Mouse (Mus musculus): Measurements from ENCODE around the gene Gm27027. TPM values are rescaled to one million over a fixed set of nuclear protein-coding genes. Genes with fewer than 3 reads are reported as not detected.

Gm27027 gene
- polyA plus RNA-seq, 1 experiment = not detected

GRCm38 (mm10) chr2:93959346-93959745 lies 36.8 kb downstream of the Gm27027 start:
- Histone ChIP-seq H3K4me1 (ENCODE audit: control insufficient read depth, insufficient read depth, low read length) (peaks cover 3% of the 10 kb centered on the region), H3K27ac (ENCODE audit: insufficient read depth, low read length) (no peak overlapping the region), H3K4me3 (ENCODE audit: insufficient read depth, low read length) (no peak overlapping the region)
- no peak for TF ChIP-seq CTCF (IDR thresholded peaks at IDR 0.05; ENCODE audit: extremely low read depth, insufficient read depth, low read length)
- no peak for TF ChIP-seq POLR2A (IDR thresholded peaks at IDR 0.05; ENCODE audit: extremely low read depth, insufficient read depth, low read length)

- H3K27ac ChIP-seq (ENCODE audit: insufficient read depth, low read length) = no peak overlapping the region
- TF ChIP-seq POLR2A (IDR thresholded peaks at IDR 0.05; ENCODE audit: extremely low read depth, insufficient read depth, low read length) (no peak), CTCF (IDR thresholded peaks at IDR 0.05; ENCODE audit: extremely low read depth, insufficient read depth, low read length) (no peak)
- peaks cover 4% of the 10 kb centered on the region for H3K4me1 ChIP-seq (ENCODE audit: control insufficient read depth, insufficient read depth, low read length)
- no peak overlapping the region for H3K4me3 ChIP-seq (ENCODE audit: insufficient read depth, low read length)
These were observed 37.9 kb downstream of the Gm27027 start for GRCm38 (mm10) chr2:93958216-93958615.

GRCm38 (mm10) chr2:93957785-93958175 lies 38.4 kb downstream of the Gm27027 start:
- no peak overlapping the region for H3K27ac ChIP-seq (ENCODE audit: insufficient read depth, low read length)
- TF ChIP-seq POLR2A (IDR thresholded peaks at IDR 0.05; ENCODE audit: extremely low read depth, insufficient read depth, low read length) = no peak
- no peak for TF ChIP-seq CTCF (IDR thresholded peaks at IDR 0.05; ENCODE audit: extremely low read depth, insufficient read depth, low read length)
- H3K4me3 ChIP-seq (ENCODE audit: insufficient read depth, low read length) = no peak overlapping the region
- H3K4me1 ChIP-seq (ENCODE audit: control insufficient read depth, insufficient read depth, low read length) = peaks cover 4% of the 10 kb centered on the region

- Histone ChIP-seq H3K27ac (ENCODE audit: insufficient read depth, low read length) (peak within 1 kb of the TSS; percentile 49), H3K4me1 (ENCODE audit: control insufficient read depth, insufficient read depth, low read length) (peaks cover 4% of the 10 kb centered on the region), H3K4me3 (ENCODE audit: insufficient read depth, low read length) (peak within 1 kb of the TSS; percentile 68)
- TF ChIP-seq CTCF (IDR thresholded peaks at IDR 0.05; ENCODE audit: extremely low read depth, insufficient read depth, low read length) (no peak), POLR2A (IDR thresholded peaks at IDR 0.05; ENCODE audit: extremely low read depth, insufficient read depth, low read length) (peak; percentile 83)
These were observed 39.0 kb downstream of the Gm27027 start, which contains the start of gene Gm13889 for GRCm38 (mm10) chr2:93956908-93957784. TSS of gene Gm13889 (minus strand) at chr2:93957201.

- TF ChIP-seq CTCF (IDR thresholded peaks at IDR 0.05; ENCODE audit: extremely low read depth, insufficient read depth, low read length) (no peak), POLR2A (IDR thresholded peaks at IDR 0.05; ENCODE audit: extremely low read depth, insufficient read depth, low read length) (peak; percentile 25; the same call in 1 of the 2 replicates)
- peak overlapping the region; percentile 68 for H3K4me3 ChIP-seq (ENCODE audit: insufficient read depth, low read length)
- peak overlapping the region; percentile 49 for H3K27ac ChIP-seq (ENCODE audit: insufficient read depth, low read length)
- H3K4me1 ChIP-seq (ENCODE audit: control insufficient read depth, insufficient read depth, low read length) = peaks cover 4% of the 10 kb centered on the region
These were observed 39.8 kb downstream of the Gm27027 start for GRCm38 (mm10) chr2:93956331-93956801.

- no peak for TF ChIP-seq POLR2A (IDR thresholded peaks at IDR 0.05; ENCODE audit: extremely low read depth, insufficient read depth, low read length)
- H3K4me3 ChIP-seq (ENCODE audit: insufficient read depth, low read length) = peak overlapping the region; percentile 68
- H3K4me1 ChIP-seq (ENCODE audit: control insufficient read depth, insufficient read depth, low read length) = peaks cover 4% of the 10 kb centered on the region
- H3K27ac ChIP-seq (ENCODE audit: insufficient read depth, low read length) = peak overlapping the region; percentile 49; the same call in 1 of the 2 replicates
These were observed 40.3 kb downstream of the Gm27027 start for GRCm38 (mm10) chr2:93955886-93956285.

- Histone ChIP-seq H3K27ac (ENCODE audit: insufficient read depth, low read length) (peak overlapping the region; percentile 2), H3K4me1 (ENCODE audit: control insufficient read depth, insufficient read depth, low read length) (peaks cover 4% of the 10 kb centered on the region), H3K4me3 (ENCODE audit: insufficient read depth, low read length) (peak overlapping the region; percentile 68)
- TF ChIP-seq CTCF (IDR thresholded peaks at IDR 0.05; ENCODE audit: extremely low read depth, insufficient read depth, low read length) (no peak), POLR2A (IDR thresholded peaks at IDR 0.05; ENCODE audit: extremely low read depth, insufficient read depth, low read length) (peak; percentile 38; the same call in 1 of the 2 replicates)
These were observed 41.2 kb downstream of the Gm27027 start for GRCm38 (mm10) chr2:93954781-93955578.

- H3K27ac ChIP-seq (ENCODE audit: insufficient read depth, low read length) = no peak overlapping the region
- H3K4me1 ChIP-seq (ENCODE audit: control insufficient read depth, insufficient read depth, low read length) = peaks cover 4% of the 10 kb centered on the region
- no peak for TF ChIP-seq POLR2A (IDR thresholded peaks at IDR 0.05; ENCODE audit: extremely low read depth, insufficient read depth, low read length)
- TF ChIP-seq CTCF (IDR thresholded peaks at IDR 0.05; ENCODE audit: extremely low read depth, insufficient read depth, low read length) = no peak
- H3K4me3 ChIP-seq (ENCODE audit: insufficient read depth, low read length) = no peak overlapping the region
These were observed 42.4 kb downstream of the Gm27027 start for GRCm38 (mm10) chr2:93953726-93954125.

GRCm38 (mm10) chr2:93946976-93947375 lies 49.2 kb downstream of the Gm27027 start:
- Histone ChIP-seq H3K4me3 (ENCODE audit: insufficient read depth, low read length) (no peak overlapping the region), H3K27ac (ENCODE audit: insufficient read depth, low read length) (no peak overlapping the region), H3K4me1 (ENCODE audit: control insufficient read depth, insufficient read depth, low read length) (no peaks in the 10 kb centered on the region)
- TF ChIP-seq CTCF (IDR thresholded peaks at IDR 0.05; ENCODE audit: extremely low read depth, insufficient read depth, low read length) (no peak), POLR2A (IDR thresholded peaks at IDR 0.05; ENCODE audit: extremely low read depth, insufficient read depth, low read length) (no peak)

All from cortical plate, adult 2 months (tissue).